ENCODE assay signal across 24 mouse cellular contexts in genomic region chr11:100754693-100755057, GRCm38 (mm10). TPM values are rescaled to one million over a fixed set of nuclear protein-coding genes. Genes with fewer than 3 reads are reported as not detected.
"Had no signal": no experiment of that assay in that cellular context is flagged by ENCODE, and none has a peak within 500 bp of the region (broad histone marks: within the 10 kb centered on the region; RNA-seq: fewer than 3 reads in every experiment).

No protein-coding gene starts in this region.

- DNase-seq: kidney, adult 8-10 months; kidney, postnatal 36 days; liver; liver, embryonic 13.5 days; liver, postnatal 0 days; lung, postnatal 14 days; retina, postnatal 1 day; thymus, postnatal 4 days had no signal

- H3K4me3 ChIP-seq: limb, embryonic 12.5 days; liver, embryonic 13.5 days; lung, embryonic 15.5 days; megakaryocyte, embryonic 14.5 days; midbrain, embryonic 15.5 days; neural tube, embryonic 12.5 days had no signal

- ATAC-seq: inflammation-experienced regulatory T-cells, adult 6 months; intestine, postnatal 0 days; liver, postnatal 0 days; midbrain, embryonic 15.5 days had no signal

- H3K27ac ChIP-seq: kidney, postnatal 0 days; limb, embryonic 12.5 days; liver, embryonic 13.5 days; lung, embryonic 15.5 days; macrophage; midbrain, embryonic 15.5 days; neural tube, embryonic 12.5 days had no signal

RNA-seq across cellular contexts. Expression of gene Kcnh4, which starts 5.1 kb away (rescaled TPM):
- total RNA-seq: monocyte, adult 5-6 weeks had no signal
- polyA plus RNA-seq: kidney, postnatal 0 days; limb, embryonic 12.5 days; liver, embryonic 13.5 days; liver, postnatal 0 days; lung, embryonic 15.5 days; macrophage had no signal

RNA-seq across cellular contexts. Expression of gene Hcrt, which starts 8.1 kb away (rescaled TPM):
- total RNA-seq: layer of hippocampus, adult 18-20 months; layer of hippocampus, postnatal 14 days; monocyte, adult 5-6 weeks; neutrophil, adult 5-6 weeks had no signal
- polyA plus RNA-seq: inflammation-experienced regulatory T-cells, adult 6 months; intestine, postnatal 0 days; kidney, postnatal 0 days; limb, embryonic 12.5 days; liver, embryonic 13.5 days; liver, postnatal 0 days; lung, embryonic 15.5 days; macrophage; midbrain, embryonic 11.5 days; small intestine, adult 2 months; stomach, embryonic 16.5 days had no signal

RNA-seq across cellular contexts. Expression of gene Hspb9, which starts 41.0 kb away (rescaled TPM):
- total RNA-seq: layer of hippocampus, adult 18-20 months; layer of hippocampus, postnatal 14 days; monocyte, adult 5-6 weeks; neutrophil, adult 5-6 weeks had no signal
- polyA plus RNA-seq: limb, embryonic 12.5 days; macrophage; midbrain, embryonic 15.5 days; neural tube, embryonic 12.5 days; small intestine, adult 2 months had no signal
